Mouse (Mus musculus): ENCODE measurements around the gene Thbs3. TPM values are rescaled to one million over a fixed set of nuclear protein-coding genes. Genes with fewer than 3 reads are reported as not detected.

Thbs3 gene
- polyA plus RNA-seq, 1 experiment from 2014 or later: 51.5 TPM

GRCm38 (mm10) chr3:89226361-89226760 is 11.4 kb downstream of the Thbs3 start:
- WGBS: 25% methylated on average over 11 of the region's 11 CpGs
- H3K36me3 ChIP-seq (ENCODE audit: control insufficient read depth, insufficient read depth, low read length): peaks cover 14% of the 10 kb centered on the region
- H3K27me3 ChIP-seq (replicated peaks; ENCODE audit: control insufficient read depth, insufficient read depth, low read length): no peaks in the 10 kb centered on the region
- H3K9me3 ChIP-seq (ENCODE audit: control insufficient read depth, low read length): no peaks in the 10 kb centered on the region
- no peak for DNase-seq (ENCODE audit: low spot score)
- H3K27ac ChIP-seq (replicated peaks; ENCODE audit: low read depth, low read length): peak overlapping the region; percentile 71; the same call in 1 of the 2 replicates
- H3K4me3 ChIP-seq (ENCODE audit: low read depth, low read length): peak overlapping the region; percentile 38
- no peak for ATAC-seq (ENCODE audit: low read depth)
- peaks cover 18% of the 10 kb centered on the region for H3K4me1 ChIP-seq (ENCODE audit: control insufficient read depth, insufficient read depth, low read length)
- H3K4me2 ChIP-seq (ENCODE audit: low read depth, low read length): peak overlapping the region; percentile 67
- peak overlapping the region; percentile 52 for H3K9ac ChIP-seq (ENCODE audit: low read depth, low read length)

- WGBS: 9% methylated on average over 9 of the region's 21 CpGs
- ATAC-seq (ENCODE audit: low read depth) (0 out of 2 replicates have a peak, but pooled peaks have one; percentile 1), DNase-seq (ENCODE audit: low spot score) (no peak)
- peak within 1 kb of the TSS; percentile 53 for H3K9ac ChIP-seq (ENCODE audit: low read depth, low read length)
- no peaks in the 10 kb centered on the region for H3K9me3 ChIP-seq (ENCODE audit: control insufficient read depth, low read length)
- peak within 1 kb of the TSS; percentile 67 for H3K4me2 ChIP-seq (ENCODE audit: low read depth, low read length)
- H3K27me3 ChIP-seq (replicated peaks; ENCODE audit: control insufficient read depth, insufficient read depth, low read length): no peaks in the 10 kb centered on the region
- H3K27ac ChIP-seq (replicated peaks; ENCODE audit: low read depth, low read length): peak within 1 kb of the TSS; percentile 86
- H3K4me1 ChIP-seq (ENCODE audit: control insufficient read depth, insufficient read depth, low read length): peaks cover 18% of the 10 kb centered on the region
- H3K4me3 ChIP-seq (ENCODE audit: low read depth, low read length): peak within 1 kb of the TSS; percentile 38
- H3K36me3 ChIP-seq (ENCODE audit: control insufficient read depth, insufficient read depth, low read length): peaks cover 11% of the 10 kb centered on the region
These were observed 11.9 kb downstream of the Thbs3 start, which contains the start of gene Mtx1 for GRCm38 (mm10) chr3:89226900-89227299. Gene Mtx1 (minus strand): TSS chr3:89227088.

- H3K4me2 ChIP-seq (ENCODE audit: low read depth, low read length): peak overlapping the region; percentile 67
- H3K36me3 ChIP-seq (ENCODE audit: control insufficient read depth, insufficient read depth, low read length): peaks cover 11% of the 10 kb centered on the region
- H3K27me3 ChIP-seq (replicated peaks; ENCODE audit: control insufficient read depth, insufficient read depth, low read length): no peaks in the 10 kb centered on the region
- DNase-seq (ENCODE audit: low spot score) (peak; percentile 99), ATAC-seq (ENCODE audit: low read depth) (peak; percentile 92)
- H3K4me3 ChIP-seq (ENCODE audit: low read depth, low read length): peak overlapping the region; percentile 38
- H3K9ac ChIP-seq (ENCODE audit: low read depth, low read length): peak overlapping the region; percentile 53
- H3K27ac ChIP-seq (replicated peaks; ENCODE audit: low read depth, low read length): peak overlapping the region; percentile 86
- 4% methylated on average over 35 of the region's 41 CpGs for WGBS
- H3K4me1 ChIP-seq (ENCODE audit: control insufficient read depth, insufficient read depth, low read length): peaks cover 18% of the 10 kb centered on the region
- H3K9me3 ChIP-seq (ENCODE audit: control insufficient read depth, low read length): no peaks in the 10 kb centered on the region
These were observed 12.6 kb downstream of the Thbs3 start for GRCm38 (mm10) chr3:89227307-89228179.

GRCm38 (mm10) chr3:89228180-89228549 is 13.2 kb downstream of the Thbs3 start:
- peak overlapping the region; percentile 38 for H3K4me3 ChIP-seq (ENCODE audit: low read depth, low read length)
- H3K9me3 ChIP-seq (ENCODE audit: control insufficient read depth, low read length): no peaks in the 10 kb centered on the region
- peak; percentile 89 for DNase-seq (ENCODE audit: low spot score)
- peaks cover 11% of the 10 kb centered on the region for H3K36me3 ChIP-seq (ENCODE audit: control insufficient read depth, insufficient read depth, low read length)
- WGBS: under 1% methylated on average over 19 of the region's 20 CpGs
- ATAC-seq (ENCODE audit: low read depth): peak; percentile 51
- peak overlapping the region; percentile 86 for H3K27ac ChIP-seq (replicated peaks; ENCODE audit: low read depth, low read length)
- peak overlapping the region; percentile 67 for H3K4me2 ChIP-seq (ENCODE audit: low read depth, low read length)
- H3K9ac ChIP-seq (ENCODE audit: low read depth, low read length): peak overlapping the region; percentile 53
- peaks cover 18% of the 10 kb centered on the region for H3K4me1 ChIP-seq (ENCODE audit: control insufficient read depth, insufficient read depth, low read length)
- no peaks in the 10 kb centered on the region for H3K27me3 ChIP-seq (replicated peaks; ENCODE audit: control insufficient read depth, insufficient read depth, low read length)

- no peak for ATAC-seq (ENCODE audit: low read depth)
- DNase-seq (ENCODE audit: low spot score): no peak
- H3K4me2 ChIP-seq (ENCODE audit: low read depth, low read length): peak within 1 kb of the TSS; percentile 67
- H3K4me3 ChIP-seq (ENCODE audit: low read depth, low read length): peak within 1 kb of the TSS; percentile 38
- peak within 1 kb of the TSS; percentile 53 for H3K9ac ChIP-seq (ENCODE audit: low read depth, low read length)
- WGBS: 28% methylated on average over 10 of the region's 10 CpGs
- peaks cover 11% of the 10 kb centered on the region for H3K36me3 ChIP-seq (ENCODE audit: control insufficient read depth, insufficient read depth, low read length)
- no peaks in the 10 kb centered on the region for H3K9me3 ChIP-seq (ENCODE audit: control insufficient read depth, low read length)
- H3K27me3 ChIP-seq (replicated peaks; ENCODE audit: control insufficient read depth, insufficient read depth, low read length): no peaks in the 10 kb centered on the region
- H3K27ac ChIP-seq (replicated peaks; ENCODE audit: low read depth, low read length): peak within 1 kb of the TSS; percentile 86
- peaks cover 18% of the 10 kb centered on the region for H3K4me1 ChIP-seq (ENCODE audit: control insufficient read depth, insufficient read depth, low read length)
These were observed 13.9 kb downstream of the Thbs3 start, which contains the start of gene Muc1 for GRCm38 (mm10) chr3:89228836-89229235. Gene Muc1 (plus strand): TSS chr3:89229057.

- Histone ChIP-seq H3K4me2 (ENCODE audit: low read depth, low read length) (no peak overlapping the region), H3K36me3 (ENCODE audit: control insufficient read depth, insufficient read depth, low read length) (peaks cover 10% of the 10 kb centered on the region), H3K9ac (ENCODE audit: low read depth, low read length) (no peak overlapping the region), H3K27ac (replicated peaks; ENCODE audit: low read depth, low read length) (no peak overlapping the region), H3K4me3 (ENCODE audit: low read depth, low read length) (no peak overlapping the region), H3K4me1 (ENCODE audit: control insufficient read depth, insufficient read depth, low read length) (peaks cover 18% of the 10 kb centered on the region), H3K27me3 (replicated peaks; ENCODE audit: control insufficient read depth, insufficient read depth, low read length) (no peaks in the 10 kb centered on the region), H3K9me3 (ENCODE audit: control insufficient read depth, low read length) (no peaks in the 10 kb centered on the region)
- no peak for DNase-seq (ENCODE audit: low spot score)
- WGBS: 58% methylated on average over 4 of the region's 4 CpGs
- ATAC-seq (ENCODE audit: low read depth): no peak
These were observed 14.3 kb downstream of the Thbs3 start for GRCm38 (mm10) chr3:89229276-89229675.

- DNase-seq (ENCODE audit: low spot score): no peak
- H3K27me3 ChIP-seq (replicated peaks; ENCODE audit: control insufficient read depth, insufficient read depth, low read length): no peaks in the 10 kb centered on the region
- no peak overlapping the region for H3K4me3 ChIP-seq (ENCODE audit: low read depth, low read length)
- no peak for ATAC-seq (ENCODE audit: low read depth)
- H3K36me3 ChIP-seq (ENCODE audit: control insufficient read depth, insufficient read depth, low read length): peaks cover 7% of the 10 kb centered on the region; the same call in 1 of the 2 replicates
- H3K9me3 ChIP-seq (ENCODE audit: control insufficient read depth, low read length): no peaks in the 10 kb centered on the region
- WGBS: 92% methylated on average over 2 of the region's 2 CpGs
- H3K4me1 ChIP-seq (ENCODE audit: control insufficient read depth, insufficient read depth, low read length): peaks cover 18% of the 10 kb centered on the region
- H3K4me2 ChIP-seq (ENCODE audit: low read depth, low read length): no peak overlapping the region
- H3K9ac ChIP-seq (ENCODE audit: low read depth, low read length): no peak overlapping the region
- H3K27ac ChIP-seq (replicated peaks; ENCODE audit: low read depth, low read length): no peak overlapping the region
These were observed 15.6 kb downstream of the Thbs3 start for GRCm38 (mm10) chr3:89230561-89230960.

GRCm38 (mm10) chr3:89231345-89231744 is 16.4 kb downstream of the Thbs3 start:
- DNase-seq (ENCODE audit: low spot score) (no peak), ATAC-seq (ENCODE audit: low read depth) (no peak)
- Histone ChIP-seq H3K4me1 (ENCODE audit: control insufficient read depth, insufficient read depth, low read length) (peaks cover 13% of the 10 kb centered on the region), H3K4me2 (ENCODE audit: low read depth, low read length) (no peak overlapping the region), H3K36me3 (ENCODE audit: control insufficient read depth, insufficient read depth, low read length) (0 out of 2 replicates have a peak, but pooled peaks cover 9% of the 10 kb centered on the region), H3K9ac (ENCODE audit: low read depth, low read length) (no peak overlapping the region), H3K9me3 (ENCODE audit: control insufficient read depth, low read length) (no peaks in the 10 kb centered on the region), H3K4me3 (ENCODE audit: low read depth, low read length) (no peak overlapping the region), H3K27me3 (replicated peaks; ENCODE audit: control insufficient read depth, insufficient read depth, low read length) (no peaks in the 10 kb centered on the region), H3K27ac (replicated peaks; ENCODE audit: low read depth, low read length) (no peak overlapping the region)
- WGBS: 64% methylated on average over 7 of the region's 7 CpGs

All from embryonic facial prominence, embryonic 14.5 days (tissue).